Mouse (Mus musculus) neutrophil, adult 5-6 weeks (primary cell): ENCODE data around the gene Pwwp2a. TPM values are rescaled to one million over a fixed set of nuclear protein-coding genes. Genes with fewer than 3 reads are reported as not detected.

Source experiments
- ATAC-seq: fragments of 151-379, 151-347 bp; 2 replicates; pipeline ENCODE4 v1.8.0; 2017; ENCODE audit warnings: mild to moderate bottlenecking, moderate TSS enrichment; ENCODE audit not compliant: insufficient number of reproducible peaks, poor library complexity, low FRiP score, severe bottlenecking; ENCODE audit errors: extremely low read depth
- total RNA-seq: library from RNA; stranded (forward); fragments of 200-1000 nt; gene quantifications from 2 replicates; pipeline ENCODE4 v1.2.3, GENCODE M21; 2017

The Pwwp2a gene
- total RNA-seq, 1 experiment from 2014 or later, result 54.9 TPM

DNA sequence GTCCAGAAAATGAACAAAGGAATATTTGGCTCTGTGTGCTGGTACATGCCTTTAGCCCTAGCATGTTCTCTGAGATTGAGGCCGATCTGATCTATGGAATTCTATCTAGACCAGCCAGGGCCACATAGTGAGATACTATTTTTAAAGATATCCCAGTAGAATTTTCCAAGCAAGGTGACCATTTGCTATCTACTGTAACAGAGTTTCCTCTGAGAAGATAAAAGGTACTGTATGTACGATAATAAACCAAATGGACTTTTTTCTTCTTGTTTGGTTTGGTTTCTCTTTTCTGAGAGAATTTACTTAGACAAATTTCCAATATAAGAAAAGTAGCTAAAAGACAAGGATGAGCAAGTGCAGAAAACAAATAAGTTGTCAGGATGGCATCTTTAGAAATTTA lies 26.6 kb downstream of the Pwwp2a start:
- no peak for ATAC-seq

GRCm38 (mm10) chr11:43712178-43712577 lies 30.4 kb downstream of the Pwwp2a start:
- ATAC-seq, result no peak

- ATAC-seq, result no peak
Observed at GRCm38 (mm10) chr11:43723411-43723810, 41.6 kb downstream of the Pwwp2a start.

DNA sequence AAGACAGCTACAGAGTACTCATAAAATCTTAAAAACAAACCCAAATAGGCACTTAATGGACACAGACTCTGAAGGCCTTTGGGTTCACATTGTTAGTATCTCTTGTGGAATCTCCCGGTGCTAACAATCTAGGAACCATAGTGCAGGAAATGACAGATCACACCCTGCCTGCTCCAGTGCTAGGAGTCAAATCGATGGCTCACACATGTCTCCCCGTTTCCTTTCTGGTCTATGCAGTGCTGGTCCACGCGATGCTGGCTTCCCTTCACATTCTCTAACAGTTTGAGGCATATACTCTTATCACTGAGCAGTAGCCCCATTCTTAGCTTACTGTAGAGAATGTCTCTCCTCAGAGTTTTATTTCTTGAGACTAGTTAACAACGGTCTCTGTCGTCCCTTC lies 46.0 kb downstream of the Pwwp2a start:
- ATAC-seq, result no peak

DNA sequence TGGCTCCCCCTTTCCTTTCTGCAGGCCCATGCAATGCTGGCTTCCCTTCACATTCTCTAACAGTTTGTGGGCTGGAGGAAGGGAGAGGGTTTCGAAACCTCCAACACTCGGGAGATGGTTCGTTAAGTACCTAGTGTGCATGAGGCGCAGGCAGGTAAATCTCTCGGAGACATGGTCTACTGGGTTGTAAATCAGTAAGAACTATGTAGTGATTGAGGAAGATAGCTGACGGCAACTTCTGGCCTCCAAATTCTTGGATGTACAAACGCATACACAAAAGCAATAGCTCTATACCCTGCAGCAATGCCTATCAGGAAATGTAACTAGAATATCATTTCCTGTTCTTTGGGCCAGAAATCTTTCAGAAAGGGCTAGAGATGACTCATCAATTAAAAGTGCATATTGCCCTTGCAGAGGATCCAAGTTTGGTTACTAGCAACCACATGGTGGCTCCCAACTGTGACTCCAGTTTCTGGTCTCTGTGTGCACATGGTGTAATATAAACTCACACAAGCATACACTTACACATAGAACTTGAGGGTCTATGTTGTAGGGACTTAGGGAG lies 47.0 kb downstream of the Pwwp2a start:
- ATAC-seq, result no peak

- ATAC-seq, result peak; percentile 100
Observed at GRCm38 (mm10) chr11:43747233-43748226, 65.7 kb downstream of the Pwwp2a start, which contains the start of gene Ttc1. Ttc1 (minus strand) TSS chr11:43748008.

DNA sequence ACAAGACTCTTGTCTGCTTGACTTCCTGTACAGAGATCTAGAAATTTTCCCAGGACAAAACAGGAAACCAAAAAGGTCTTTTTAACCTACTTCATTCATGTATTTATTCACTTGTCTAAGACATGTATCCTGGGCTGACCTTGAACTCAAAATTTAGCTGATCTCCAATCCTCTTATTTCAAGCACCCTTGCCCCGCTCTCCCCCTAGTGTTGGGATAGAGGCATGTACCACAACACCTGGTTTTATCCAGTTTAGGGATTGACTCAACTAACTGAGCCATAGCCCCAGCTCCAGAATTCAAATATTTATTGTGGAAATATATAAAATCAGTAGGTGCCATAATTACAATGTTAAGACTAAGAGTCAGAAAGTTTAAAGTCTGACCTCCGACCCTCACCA lies 69.7 kb downstream of the Pwwp2a start:
- ATAC-seq, result no peak

- ATAC-seq, result no peak
Observed at GRCm38 (mm10) chr11:43754568-43754967, 72.8 kb downstream of the Pwwp2a start.

DNA sequence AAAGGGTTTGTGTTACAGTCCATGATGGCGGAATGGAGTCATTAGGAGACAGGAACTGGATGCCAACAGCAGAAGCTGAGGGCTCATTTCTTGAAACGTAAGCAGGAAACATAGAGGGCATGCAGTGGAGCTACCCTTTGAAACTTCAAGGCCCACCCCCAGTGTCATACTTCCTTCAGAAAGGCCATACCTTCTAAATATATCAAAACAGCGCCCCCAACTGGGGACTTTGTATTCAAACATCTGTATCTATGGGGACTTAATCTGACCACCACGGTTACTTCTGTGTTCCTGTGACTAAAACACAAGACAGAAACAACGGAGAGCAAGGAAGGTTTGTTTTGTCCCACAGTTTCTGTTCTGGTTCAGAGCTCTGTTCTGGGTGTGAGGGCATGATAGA lies 73.6 kb downstream of the Pwwp2a start:
- ATAC-seq, result no peak

DNA sequence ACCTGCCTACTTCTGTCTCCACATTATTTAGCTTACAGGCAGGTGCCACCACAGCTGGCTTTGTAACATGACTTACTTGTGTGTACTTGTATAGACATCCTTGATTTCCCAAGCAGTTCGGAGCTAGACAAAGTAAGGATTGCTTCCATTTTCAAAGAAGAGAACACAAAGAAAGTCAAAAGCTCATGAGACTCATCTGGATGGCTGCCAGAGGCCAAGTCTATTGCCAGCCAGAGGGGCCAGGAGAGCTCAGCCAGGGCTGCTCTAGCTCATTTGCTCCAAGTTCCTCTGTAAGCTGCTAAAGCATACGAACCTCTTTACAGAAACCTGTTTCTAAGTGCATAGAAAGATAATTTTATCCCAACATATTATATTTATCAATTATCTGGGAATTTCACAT lies 76.6 kb downstream of the Pwwp2a start:
- ATAC-seq, result no peak

- peak; percentile 86 for ATAC-seq
Observed at GRCm38 (mm10) chr11:43766922-43767648, 85.3 kb downstream of the Pwwp2a start.

- no peak for ATAC-seq
Observed at GRCm38 (mm10) chr11:43767749-43768148, 86.0 kb downstream of the Pwwp2a start.

- no peak for ATAC-seq
Observed at GRCm38 (mm10) chr11:43770110-43770509, 88.3 kb downstream of the Pwwp2a start.

Other genes with a start within 250 kb of the Pwwp2a start
- 131 and 142 TPM in 2 replicates for gene Slu7, start 248.3 kb upstream of the Pwwp2a start, total RNA-seq
- gene C1qtnf2, start 207.7 kb upstream of the Pwwp2a start, total RNA-seq, result not detected in 2 replicates
- gene Ccnjl, start 153.2 kb upstream of the Pwwp2a start, total RNA-seq, result not detected in 2 replicates
- 0.35 TPM in 1 of 2 replicates, not detected in the other for gene 4933415A04Rik, start 95.0 kb upstream of the Pwwp2a start, total RNA-seq
- gene Fabp6, start 80.5 kb upstream of the Pwwp2a start, total RNA-seq, result not detected in 2 replicates
- gene Ttc1, start 66.0 kb downstream of the Pwwp2a start, total RNA-seq, result 32.8 and 48.5 TPM in 2 replicates
- gene Adra1b, start 219.2 kb downstream of the Pwwp2a start, total RNA-seq, result not detected in 2 replicates